Mouse (Mus musculus) liver, embryonic 15.5 days (tissue): ENCODE results near the gene Csnk2a2. TPM values are rescaled to one million over a fixed set of nuclear protein-coding genes. Genes with fewer than 3 reads are reported as not detected.

Experiments
- ATAC-seq: fragments of 200-750 bp; cut with Nextera tagmentation; 2 replicates; pipeline ENCODE4 v1.8.0; 2017; ENCODE audit warnings: moderate number of reproducible peaks, mild to moderate bottlenecking, moderate library complexity; ENCODE audit not compliant: insufficient read depth
- H3K27ac ChIP-seq: fragments of 300-500 bp; sonication (generic); replicated peaks from 2 replicates; pipeline ENCODE4 v1.5.1; 2015; ENCODE audit warnings: mild to moderate bottlenecking, inconsistent platforms
- H3K27me3 ChIP-seq: fragments of 300-500 bp; sonication (generic); 2 replicates; pipeline ENCODE4 v1.6.1; 2015; ENCODE audit warnings: mild to moderate bottlenecking, inconsistent platforms
- H3K36me3 ChIP-seq: fragments of 300-500 bp; sonication (generic); replicated peaks from 2 replicates; pipeline ENCODE4 v1.6.1; 2015; ENCODE audit warnings: moderate library complexity, mild to moderate bottlenecking, inconsistent platforms
- H3K4me1 ChIP-seq: fragments of 300-500 bp; sonication (generic); replicated peaks from 2 replicates; pipeline ENCODE4 v1.6.1; 2015; ENCODE audit warnings: inconsistent platforms
- H3K4me2 ChIP-seq: fragments of 300-500 bp; sonication (generic); 2 replicates; pipeline ENCODE4 v1.6.1; 2015; ENCODE audit warnings: moderate library complexity, mild to moderate bottlenecking, inconsistent platforms
- H3K4me3 ChIP-seq: fragments of 300-500 bp; sonication (generic); replicated peaks from 2 replicates; pipeline ENCODE4 v1.5.1; 2015; ENCODE audit warnings: mild to moderate bottlenecking, inconsistent platforms
- H3K9ac ChIP-seq: fragments of 300-500 bp; sonication (generic); 2 replicates; pipeline ENCODE4 v1.6.1; 2015; ENCODE audit warnings: moderate library complexity, mild to moderate bottlenecking, inconsistent platforms
- H3K9me3 ChIP-seq: fragments of 300-500 bp; sonication (generic); replicated peaks from 2 replicates; pipeline ENCODE4 v1.6.1; 2016; ENCODE audit warnings: inconsistent platforms
- WGBS: fragments of 180-500 bp; shearing (Covaris S2); methylation state at CpG from one replicate; pipeline ENCODE4 v1.1.7; 2015; ENCODE audit warnings: mixed read lengths; ENCODE audit not compliant: insufficient replicate concordance; 5-methylcytosine and 5-hydroxymethylcytosine counted together
- polyA plus RNA-seq: library from polyadenylated mRNA; unstranded; fragments of >200 nt; fragmentation: Nextera tagmentation; extraction: Ambion mirVana; gene quantifications from 2 replicates; pipeline ENCODE4 v1.2.1, GENCODE M21; 2015

The Csnk2a2 gene
- polyA plus RNA-seq, 1 experiment from 2014 or later = 3.9 TPM

DNA sequence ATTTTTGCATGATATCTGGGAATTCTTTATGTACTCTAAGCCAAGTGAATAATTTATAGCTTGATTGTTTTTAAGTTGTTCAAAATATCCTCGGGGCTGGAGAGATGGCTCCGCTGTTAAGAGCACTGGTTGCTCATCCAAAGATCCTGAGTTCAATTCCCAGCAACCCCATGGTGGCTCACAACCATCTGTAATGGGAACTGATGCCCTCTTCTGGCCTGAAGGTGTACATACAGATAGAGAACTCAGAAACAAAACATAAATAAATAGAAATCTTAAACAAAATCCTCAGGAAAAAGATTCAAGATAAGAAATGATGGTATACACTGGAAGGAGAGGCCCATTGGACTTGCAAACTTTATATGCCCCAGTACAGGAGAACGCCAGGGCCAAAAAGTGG, 53.9 kb downstream of the Csnk2a2 start:
- Histone ChIP-seq H3K4me3 (no peak overlapping the region), H3K4me2 (no peak overlapping the region), H3K27ac (no peak overlapping the region), H3K36me3 (no peaks in the 10 kb centered on the region), H3K27me3 (no peaks in the 10 kb centered on the region), H3K9ac (no peak overlapping the region), H3K9me3 (no peaks in the 10 kb centered on the region), H3K4me1 (peaks cover 63% of the 10 kb centered on the region)
- 77% methylated on average over 3 of the region's 3 CpGs for WGBS
- ATAC-seq = no peak

DNA sequence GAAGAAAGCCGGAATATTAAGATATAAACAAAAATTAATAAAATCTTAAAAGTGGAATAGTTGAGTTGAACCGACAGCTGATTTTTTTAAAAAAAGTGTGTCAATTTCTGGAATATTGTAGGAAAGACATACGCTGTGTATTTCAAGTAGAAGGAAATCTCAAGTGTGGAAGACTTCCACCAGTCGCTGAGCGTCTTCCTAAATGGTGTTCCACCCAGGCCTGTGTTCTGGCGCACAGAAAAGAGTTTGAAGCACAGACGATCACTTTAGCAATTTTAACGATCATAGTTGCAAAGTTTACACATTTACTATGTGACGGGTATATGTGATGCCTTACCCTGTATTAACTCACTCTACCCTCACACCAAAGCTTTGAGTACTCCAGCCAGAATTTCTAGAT, 54.4 kb downstream of the Csnk2a2 start:
- H3K36me3 ChIP-seq = no peaks in the 10 kb centered on the region
- peak overlapping the region; percentile 90; the same call in 1 of the 2 replicates for H3K27ac ChIP-seq
- peaks cover 63% of the 10 kb centered on the region for H3K4me1 ChIP-seq
- H3K4me2 ChIP-seq = peak overlapping the region; percentile 90
- H3K9ac ChIP-seq = no peak overlapping the region
- ATAC-seq = no peak
- peak overlapping the region; percentile 95 for H3K4me3 ChIP-seq
- H3K27me3 ChIP-seq = no peaks in the 10 kb centered on the region
- WGBS = 89% methylated on average over 9 of the region's 9 CpGs
- no peaks in the 10 kb centered on the region for H3K9me3 ChIP-seq

DNA sequence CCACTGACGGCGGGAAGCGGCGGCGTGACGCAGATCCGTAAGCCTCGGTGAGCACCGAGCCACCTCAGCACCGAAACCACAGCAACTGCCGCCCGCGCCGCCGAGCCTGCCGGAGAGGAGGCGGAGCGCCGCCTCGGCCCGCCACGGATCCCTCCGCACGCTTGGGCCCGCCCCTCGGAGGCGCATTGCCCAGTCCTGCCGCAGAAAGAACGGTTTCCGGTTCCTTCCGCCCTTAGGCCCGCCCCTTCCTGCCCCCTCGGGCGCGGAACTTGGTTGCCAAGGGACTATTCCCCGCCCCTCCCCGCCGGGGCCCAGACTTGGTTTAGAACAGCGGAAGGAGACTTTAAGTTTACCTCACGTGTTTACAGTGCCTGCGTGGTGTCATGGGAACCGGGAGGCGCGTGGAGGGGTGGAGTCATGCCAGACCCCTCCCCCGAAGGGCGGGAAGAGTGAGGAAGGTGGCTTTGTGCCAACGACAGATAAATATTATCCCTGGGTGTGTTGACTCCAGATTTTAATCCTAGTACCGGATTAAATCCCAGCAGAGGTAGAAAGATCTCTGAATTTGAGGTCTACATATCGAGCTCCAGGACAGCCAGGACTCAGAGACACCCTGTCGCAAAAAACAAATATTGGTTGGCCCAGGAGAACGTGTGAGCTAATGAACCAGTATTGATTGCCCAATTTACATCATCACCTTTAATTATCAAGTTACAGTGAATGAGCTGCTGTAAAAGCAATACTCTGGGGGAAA, 55.0 kb downstream of the Csnk2a2 start, which contains the start of gene Cfap20:
Cfap20 (minus strand) TSS at position 184 of the 754 bp plus-strand sequence.
- Histone ChIP-seq H3K9ac (peak within 1 kb of the TSS; percentile 90), H3K4me1 (peaks cover 60% of the 10 kb centered on the region), H3K9me3 (no peaks in the 10 kb centered on the region), H3K4me3 (peak within 1 kb of the TSS; percentile 95), H3K27me3 (no peaks in the 10 kb centered on the region), H3K36me3 (no peaks in the 10 kb centered on the region), H3K4me2 (peak within 1 kb of the TSS; percentile 90), H3K27ac (peak within 1 kb of the TSS; percentile 90)
- peak; percentile 96 for ATAC-seq
- WGBS = under 1% methylated on average over 51 of the region's 51 CpGs

DNA sequence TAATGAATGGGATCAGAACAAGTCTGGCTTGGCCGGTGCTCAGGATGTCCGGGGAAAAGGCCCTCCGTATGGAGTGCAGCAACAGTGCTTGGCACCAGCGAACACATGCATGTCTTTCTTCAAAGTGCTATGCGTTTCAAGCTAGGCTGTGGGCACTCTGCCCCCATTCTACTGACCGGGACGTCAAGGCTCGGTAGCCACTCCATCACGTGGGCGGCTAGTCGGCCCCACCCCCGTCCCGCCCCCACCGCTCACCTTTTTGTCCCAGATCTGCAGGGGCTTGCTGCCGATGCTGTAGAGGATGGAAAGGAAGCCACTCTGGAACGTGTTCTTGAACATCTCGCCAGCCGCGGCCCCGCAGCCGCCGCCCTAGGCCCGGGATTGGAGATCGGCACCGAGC, 55.6 kb downstream of the Csnk2a2 start:
- Histone ChIP-seq H3K27ac (peak overlapping the region; percentile 90), H3K4me3 (peak overlapping the region; percentile 95), H3K27me3 (no peaks in the 10 kb centered on the region), H3K9me3 (no peaks in the 10 kb centered on the region), H3K36me3 (no peaks in the 10 kb centered on the region), H3K4me1 (peaks cover 59% of the 10 kb centered on the region), H3K4me2 (peak overlapping the region; percentile 90), H3K9ac (peak overlapping the region; percentile 90)
- ATAC-seq = peak; percentile 43
- WGBS = under 1% methylated on average over 25 of the region's 25 CpGs

DNA sequence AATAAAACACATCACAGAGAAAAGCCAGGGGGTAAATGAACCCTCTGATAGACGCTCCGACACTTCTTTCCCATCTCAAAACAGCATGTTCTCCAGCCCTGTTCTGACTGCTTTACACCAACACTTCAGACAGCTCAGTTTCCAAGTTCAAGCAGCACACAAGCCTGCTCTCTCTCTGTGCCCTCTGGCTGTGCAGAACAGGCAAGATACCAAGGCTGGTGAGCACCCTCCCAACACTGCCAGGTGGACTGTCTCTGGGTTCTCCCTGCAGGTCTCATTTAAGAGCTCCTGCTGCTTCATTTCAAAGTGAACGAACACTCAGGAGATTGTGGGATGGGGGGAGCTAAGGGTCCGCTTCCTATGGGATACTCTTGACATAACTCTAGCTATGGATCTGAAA, 56.7 kb downstream of the Csnk2a2 start:
- no peak for ATAC-seq
- no peaks in the 10 kb centered on the region for H3K27me3 ChIP-seq
- H3K9me3 ChIP-seq = no peaks in the 10 kb centered on the region
- no peak overlapping the region for H3K9ac ChIP-seq
- 0 out of 2 replicates have a peak overlapping the region, but pooled peaks have one; percentile 90 for H3K27ac ChIP-seq
- H3K4me2 ChIP-seq = peak overlapping the region; percentile 90
- peak overlapping the region; percentile 95 for H3K4me3 ChIP-seq
- H3K4me1 ChIP-seq = peaks cover 66% of the 10 kb centered on the region
- H3K36me3 ChIP-seq = no peaks in the 10 kb centered on the region
- WGBS = 71% methylated on average over 4 of the region's 4 CpGs

DNA sequence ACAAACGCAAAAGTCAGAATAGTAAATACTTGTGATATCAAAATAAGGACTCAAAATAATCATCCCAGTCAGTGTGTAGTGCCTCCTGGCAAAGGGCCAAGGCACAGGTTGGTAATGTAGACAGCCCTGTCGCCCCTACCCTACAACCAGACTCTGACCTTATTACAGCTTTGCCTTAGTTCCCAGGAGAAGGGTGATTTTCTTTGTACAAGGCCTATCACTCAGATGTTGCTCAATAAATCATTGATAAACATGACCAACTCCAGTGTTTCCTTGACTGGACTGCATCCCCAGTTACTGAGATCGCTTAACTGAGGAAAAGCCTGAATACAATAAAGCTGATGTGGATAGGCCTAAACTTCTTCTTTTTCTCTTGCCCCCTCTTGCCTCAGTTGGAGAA, 57.4 kb downstream of the Csnk2a2 start:
- peaks cover 68% of the 10 kb centered on the region for H3K4me1 ChIP-seq
- 60% methylated on average over 3 of the region's 3 CpGs for WGBS
- H3K9me3 ChIP-seq = no peaks in the 10 kb centered on the region
- H3K36me3 ChIP-seq = no peaks in the 10 kb centered on the region
- peak overlapping the region; percentile 90 for H3K4me2 ChIP-seq
- no peak overlapping the region for H3K9ac ChIP-seq
- no peak overlapping the region for H3K4me3 ChIP-seq
- 0 out of 2 replicates have a peak overlapping the region, but pooled peaks have one; percentile 3 for H3K27ac ChIP-seq
- ATAC-seq = no peak
- H3K27me3 ChIP-seq = no peaks in the 10 kb centered on the region

DNA sequence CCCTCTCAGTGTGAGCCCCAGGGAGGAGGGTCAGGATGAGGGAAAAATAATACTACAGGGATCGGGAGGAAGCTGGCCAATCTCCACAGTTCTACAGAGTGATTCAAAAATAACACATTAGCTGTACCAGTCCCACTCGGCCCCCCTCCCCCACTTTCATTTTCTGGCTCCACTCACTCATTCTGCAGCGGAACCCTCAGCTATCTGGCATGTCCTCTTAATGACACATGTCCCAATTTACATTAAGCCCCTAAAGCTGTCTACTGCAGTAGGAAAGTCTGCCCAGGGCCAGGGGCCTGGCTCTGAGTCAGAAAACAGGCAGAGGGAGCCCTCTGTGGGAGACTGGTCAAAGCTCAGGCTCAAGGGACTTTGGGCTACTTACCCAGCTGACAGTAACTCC, 59.9 kb downstream of the Csnk2a2 start:
- Histone ChIP-seq H3K4me2 (no peak overlapping the region), H3K27me3 (no peaks in the 10 kb centered on the region), H3K36me3 (no peaks in the 10 kb centered on the region), H3K4me1 (peaks cover 74% of the 10 kb centered on the region), H3K9me3 (no peaks in the 10 kb centered on the region), H3K4me3 (no peak overlapping the region), H3K27ac (no peak overlapping the region), H3K9ac (no peak overlapping the region)
- WGBS = 53% methylated on average over 3 of the region's 3 CpGs
- ATAC-seq = no peak

DNA sequence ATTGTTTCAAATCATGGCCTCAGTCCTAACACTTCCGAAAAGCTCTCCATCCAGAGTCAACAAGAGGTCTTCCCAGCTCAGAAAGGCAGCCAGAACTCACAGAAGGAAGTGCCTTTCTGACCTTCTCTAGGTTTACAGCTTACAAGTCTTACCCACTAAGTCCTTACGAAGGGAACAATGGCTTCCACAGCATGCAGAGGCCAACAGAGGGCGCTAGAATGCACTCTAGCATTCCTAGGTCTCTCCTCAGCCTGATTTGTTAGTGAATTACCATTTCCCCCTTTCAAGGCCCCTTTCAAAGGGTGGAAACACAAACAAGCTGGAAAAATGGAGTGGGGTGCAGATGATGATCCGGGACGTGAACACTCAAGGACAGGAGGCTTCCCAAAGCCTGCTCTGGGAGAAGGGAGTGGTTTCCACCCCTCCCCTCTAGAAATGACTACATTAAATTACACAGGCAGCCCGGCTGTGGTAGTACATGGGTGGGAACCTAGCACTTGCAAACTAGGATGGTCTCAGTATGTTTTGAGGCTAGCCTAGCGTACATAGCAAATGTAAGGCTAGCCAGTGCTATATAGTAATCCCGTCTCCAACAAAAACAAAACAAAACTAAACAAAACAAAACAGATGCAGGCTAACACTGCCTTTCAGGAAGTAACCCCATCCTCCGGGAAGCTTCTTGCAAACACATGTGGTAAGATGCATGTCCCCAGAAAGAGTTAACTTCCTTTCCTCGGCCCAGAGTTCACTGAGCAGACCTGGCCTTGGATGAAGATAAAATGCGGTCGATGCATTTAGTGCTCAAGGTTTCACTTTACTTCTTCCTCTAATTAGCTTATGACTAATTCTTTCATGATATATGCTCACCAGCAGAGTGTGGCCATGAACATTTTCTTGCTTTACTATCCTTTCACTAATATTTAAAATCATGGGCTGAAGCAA, 62.0 kb downstream of the Csnk2a2 start:
- peak overlapping the region; percentile 3; the same call in 1 of the 2 replicates for H3K4me3 ChIP-seq
- no peaks in the 10 kb centered on the region for H3K27me3 ChIP-seq
- H3K4me2 ChIP-seq = peak overlapping the region; percentile 35
- H3K36me3 ChIP-seq = peaks cover 2% of the 10 kb centered on the region; the same call in 1 of the 2 replicates
- no peaks in the 10 kb centered on the region for H3K9me3 ChIP-seq
- WGBS = 18% methylated on average over 12 of the region's 12 CpGs
- H3K4me1 ChIP-seq = peaks cover 64% of the 10 kb centered on the region
- H3K9ac ChIP-seq = no peak overlapping the region
- H3K27ac ChIP-seq = peak overlapping the region; percentile 33
- no peak for ATAC-seq

DNA sequence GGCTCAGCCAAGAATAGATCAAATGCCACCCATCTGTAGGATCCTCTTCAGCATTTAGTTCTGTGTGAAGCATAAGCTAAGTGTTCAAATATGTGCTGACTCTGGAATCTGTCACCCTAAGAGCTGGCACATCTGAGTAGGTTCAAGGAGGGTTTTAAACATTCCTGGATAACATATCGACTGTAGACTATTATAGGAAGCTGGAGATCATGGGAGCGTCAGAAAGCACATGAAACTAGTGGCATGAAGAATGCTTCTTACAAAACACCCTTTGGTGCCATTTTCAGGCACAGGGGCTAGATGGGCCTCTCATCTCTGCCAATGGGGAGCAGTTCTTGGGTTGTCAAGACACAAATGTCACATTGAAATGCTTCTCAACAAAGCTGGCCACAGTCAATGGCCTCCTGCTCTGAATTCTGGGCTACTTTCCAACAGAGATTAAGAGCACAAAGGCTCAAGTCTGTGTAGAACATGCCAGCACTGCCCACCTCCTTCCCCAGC, 63.0 kb downstream of the Csnk2a2 start:
- Histone ChIP-seq H3K4me2 (no peak overlapping the region), H3K4me1 (peaks cover 54% of the 10 kb centered on the region), H3K9ac (no peak overlapping the region), H3K4me3 (no peak overlapping the region), H3K9me3 (no peaks in the 10 kb centered on the region), H3K36me3 (peaks cover 12% of the 10 kb centered on the region), H3K27ac (peak overlapping the region; percentile 46; the same call in 1 of the 2 replicates), H3K27me3 (no peaks in the 10 kb centered on the region)
- ATAC-seq = no peak
- 67% methylated on average over 2 of the region's 2 CpGs for WGBS

DNA sequence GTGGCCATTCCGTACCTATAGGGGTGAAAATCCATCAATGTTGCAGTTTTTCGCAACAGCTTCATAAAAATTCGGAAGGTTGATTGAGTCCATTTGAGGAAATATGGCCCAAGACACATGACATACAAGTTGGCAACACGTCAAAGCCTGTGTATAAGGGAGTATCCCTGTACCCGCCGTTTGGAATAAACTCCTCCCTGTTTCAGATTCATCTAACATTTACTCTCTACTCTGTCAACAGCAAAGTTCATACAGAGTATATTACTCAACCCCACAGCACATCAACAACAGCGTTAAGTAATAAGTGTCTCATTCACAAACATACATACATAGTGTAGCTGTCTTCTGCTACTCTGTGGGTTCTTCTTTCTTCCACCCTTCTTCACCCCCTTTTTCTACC, 65.2 kb downstream of the Csnk2a2 start:
- peak; percentile 78 for ATAC-seq
- H3K4me3 ChIP-seq = no peak overlapping the region
- no peaks in the 10 kb centered on the region for H3K27me3 ChIP-seq
- no peak overlapping the region for H3K9ac ChIP-seq
- H3K27ac ChIP-seq = peak overlapping the region; percentile 48
- no peaks in the 10 kb centered on the region for H3K9me3 ChIP-seq
- peak overlapping the region; percentile 18; the same call in 1 of the 2 replicates for H3K4me2 ChIP-seq
- 68% methylated on average over 7 of the region's 7 CpGs for WGBS
- H3K4me1 ChIP-seq = peaks cover 42% of the 10 kb centered on the region
- peaks cover 32% of the 10 kb centered on the region for H3K36me3 ChIP-seq
